Mouse (Mus musculus) spleen, adult 2 months (tissue): ENCODE data around the gene Fam189a2. TPM values are rescaled to one million over a fixed set of nuclear protein-coding genes. Genes with fewer than 3 reads are reported as not detected.

Experiments used
- DNase-seq, 2 experiments: peaks; one replicate each; pipeline versions ENCODE4 v3.0.0 to v3.0.0-alpha.2; 2012 to 2021; ENCODE audit warnings: low spot score in 2 of 2, low read depth in 1 of 2
- H3K27ac ChIP-seq: fragments of 200-500 bp; 2 replicates; pipeline ENCODE4 v1.5.1; 2012; ENCODE audit warnings: low read length, inconsistent platforms; ENCODE audit not compliant: insufficient read depth
- H3K27me3 ChIP-seq: fragments of 200-500 bp; 2 replicates; pipeline ENCODE4 v1.6.1; 2012; ENCODE audit warnings: mild to moderate bottlenecking, moderate library complexity, low read length, inconsistent platforms; ENCODE audit not compliant: control insufficient read depth, insufficient read depth
- H3K36me3 ChIP-seq: fragments of 200-500 bp; 2 replicates; pipeline ENCODE4 v1.6.1; 2012; ENCODE audit warnings: mild to moderate bottlenecking, low read length, inconsistent platforms; ENCODE audit not compliant: control insufficient read depth, insufficient read depth
- H3K4me1 ChIP-seq: fragments of 200-500 bp; 2 replicates; pipeline ENCODE4 v1.6.1; 2011; ENCODE audit warnings: inconsistent platforms; ENCODE audit not compliant: control insufficient read depth, insufficient read depth, insufficient read length
- H3K4me3 ChIP-seq: fragments of 200-500 bp; 2 replicates; pipeline ENCODE4 v1.5.1; 2011; ENCODE audit warnings: mild to moderate bottlenecking, inconsistent platforms; ENCODE audit not compliant: insufficient read depth, insufficient read length; ENCODE audit errors: extremely low read depth
- CTCF ChIP-seq: fragments of 200-500 bp; IDR thresholded peaks from 2 replicates; pipeline ENCODE4 v1.5.1; 2011; ENCODE audit warnings: mild to moderate bottlenecking, inconsistent platforms; ENCODE audit not compliant: insufficient read depth, insufficient read length, insufficient replicate concordance; ENCODE audit errors: extremely low read depth
- POLR2A ChIP-seq: fragments of 200-500 bp; IDR thresholded peaks from 2 replicates; pipeline ENCODE4 v1.6.1; 2011; ENCODE audit warnings: low read depth, low read length, inconsistent platforms
- WGBS: fragments of 180-500 bp; shearing (Covaris S2); methylation state at CpG from one replicate; pipeline ENCODE4 v1.1.7; 2018; 5-methylcytosine and 5-hydroxymethylcytosine counted together
- polyA plus RNA-seq: library from polyadenylated mRNA; depleted of rRNA; stranded (reverse); fragments of >200 nt; gene quantifications from 2 replicates; pipeline ENCODE4 v1.2.3, GENCODE M21; 2012

Gene Fam189a2
- polyA plus RNA-seq, 1 experiment: 1.8 TPM

DNA sequence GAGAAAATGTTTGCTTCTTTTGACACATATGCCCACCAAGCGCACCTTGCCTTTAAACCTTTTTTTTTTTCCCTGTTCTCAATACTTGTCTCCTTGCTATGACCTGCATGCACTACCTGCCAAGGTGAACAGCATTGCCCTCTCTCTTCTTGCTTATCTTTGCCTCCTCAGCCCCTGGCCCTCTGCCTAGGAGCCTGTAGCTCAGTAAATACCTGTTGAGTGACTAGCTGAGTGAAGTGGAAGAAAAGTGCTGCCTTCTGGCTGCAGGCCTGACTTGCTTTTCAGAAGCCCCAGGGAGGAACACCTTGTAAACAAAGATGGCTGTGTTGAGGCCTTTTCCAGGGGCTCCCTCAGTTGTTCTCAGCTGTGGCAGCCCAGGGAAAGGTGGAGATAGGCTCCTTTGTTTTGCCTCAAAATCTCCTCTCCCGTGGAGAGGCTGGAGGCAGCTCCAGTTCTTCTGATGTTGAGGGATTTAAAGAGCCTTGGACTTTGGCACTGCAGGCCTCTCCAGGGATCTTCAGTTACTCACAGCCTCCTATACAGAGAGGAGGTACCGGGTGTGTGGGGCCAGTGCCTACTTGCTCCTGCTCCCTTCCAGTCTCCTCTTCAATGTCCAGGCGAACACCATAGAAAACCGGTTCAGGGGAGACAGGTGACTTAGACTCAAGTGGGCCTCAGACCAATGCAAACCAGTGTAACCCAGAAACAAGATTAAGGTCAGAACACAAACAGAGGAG, 62.5 kb downstream of the Fam189a2 start:
- TF ChIP-seq POLR2A (no peak), CTCF (no peak)
- no peaks in the 10 kb centered on the region for H3K36me3 ChIP-seq
- DNase-seq: no peak
- 78% methylated on average over 5 of the region's 5 CpGs for WGBS
- H3K27ac ChIP-seq: no peak overlapping the region
- H3K4me1 ChIP-seq: no peaks in the 10 kb centered on the region
- H3K27me3 ChIP-seq: no peaks in the 10 kb centered on the region
- no peak overlapping the region for H3K4me3 ChIP-seq

DNA sequence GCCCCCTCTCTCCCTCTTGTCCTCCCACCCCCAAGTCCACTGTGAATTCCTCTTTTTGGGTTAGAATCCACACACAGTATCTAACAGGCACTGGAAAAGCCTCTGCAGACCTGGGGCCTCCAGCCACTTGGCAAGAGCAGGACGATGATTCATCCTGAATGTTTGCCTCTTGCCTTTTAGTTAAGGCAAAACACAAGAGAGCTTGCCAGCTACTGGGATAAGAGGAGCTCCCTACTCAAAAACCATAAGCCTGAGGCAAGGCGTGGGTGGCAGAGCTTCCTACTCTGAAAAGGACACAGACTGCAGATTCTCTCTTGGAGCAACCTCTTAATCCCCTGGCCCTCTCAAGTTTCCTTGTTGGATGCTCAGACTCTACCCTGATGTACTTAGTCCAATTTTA, 63.7 kb downstream of the Fam189a2 start:
- TF ChIP-seq CTCF (no peak), POLR2A (no peak)
- Histone ChIP-seq H3K4me1 (no peaks in the 10 kb centered on the region), H3K27ac (no peak overlapping the region), H3K4me3 (no peak overlapping the region), H3K27me3 (no peaks in the 10 kb centered on the region), H3K36me3 (no peaks in the 10 kb centered on the region)
- 73% methylated on average over 2 of the region's 2 CpGs for WGBS
- DNase-seq: no peak

DNA sequence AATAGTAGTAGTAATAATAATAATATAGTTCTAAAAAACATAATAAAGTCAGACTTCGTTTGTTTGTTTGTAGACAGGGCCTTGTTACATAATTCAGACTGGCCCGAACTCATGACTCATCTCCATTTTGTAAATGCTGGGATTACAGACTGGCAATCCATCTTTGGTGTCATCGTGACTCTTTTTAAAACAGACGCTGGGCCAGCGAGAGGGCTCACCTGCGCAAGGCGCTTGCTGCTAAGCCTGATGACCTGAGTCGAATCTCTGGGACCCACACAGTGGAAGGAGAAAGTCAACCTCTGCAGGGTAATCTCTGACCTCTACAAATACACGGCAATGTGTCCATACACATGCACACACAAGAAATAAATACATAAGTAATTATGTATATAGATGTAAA, 64.4 kb downstream of the Fam189a2 start:
- Histone ChIP-seq H3K27ac (no peak overlapping the region), H3K27me3 (no peaks in the 10 kb centered on the region), H3K36me3 (no peaks in the 10 kb centered on the region), H3K4me1 (no peaks in the 10 kb centered on the region), H3K4me3 (no peak overlapping the region)
- TF ChIP-seq CTCF (no peak), POLR2A (no peak)
- WGBS: 93% methylated on average over 9 of the region's 9 CpGs
- no peak for DNase-seq

DNA sequence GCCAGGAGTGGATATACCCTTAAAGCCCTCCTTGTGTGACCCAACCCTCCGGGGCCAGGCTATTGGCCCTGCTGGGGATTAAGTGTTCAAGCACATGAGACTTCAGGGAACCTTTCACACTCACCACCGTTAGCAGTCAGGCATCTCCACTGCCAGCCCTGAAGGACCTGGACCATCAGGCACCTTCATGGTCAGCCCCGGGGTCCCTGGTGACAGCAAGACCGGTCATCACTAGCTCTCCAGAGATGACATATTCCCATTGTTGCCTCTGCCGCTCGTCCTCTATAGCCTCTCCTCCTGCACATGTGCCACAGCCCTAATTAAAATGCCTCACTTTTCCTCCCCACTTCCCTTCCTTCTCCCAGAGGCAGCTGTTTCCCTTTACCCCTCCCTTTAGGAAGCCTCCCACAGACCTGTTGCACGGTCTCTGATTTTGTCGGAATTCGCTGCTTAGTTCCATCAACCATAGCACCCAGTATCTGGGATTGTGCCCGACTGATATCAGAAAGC, 66.4 kb downstream of the Fam189a2 start:
- H3K4me1 ChIP-seq: no peaks in the 10 kb centered on the region
- H3K36me3 ChIP-seq: no peaks in the 10 kb centered on the region
- no peak for DNase-seq
- H3K27me3 ChIP-seq: no peaks in the 10 kb centered on the region
- H3K4me3 ChIP-seq: no peak overlapping the region
- WGBS: 85% methylated on average over 10 of the region's 10 CpGs
- no peak overlapping the region for H3K27ac ChIP-seq
- no peak for TF ChIP-seq CTCF
- TF ChIP-seq POLR2A: no peak

DNA sequence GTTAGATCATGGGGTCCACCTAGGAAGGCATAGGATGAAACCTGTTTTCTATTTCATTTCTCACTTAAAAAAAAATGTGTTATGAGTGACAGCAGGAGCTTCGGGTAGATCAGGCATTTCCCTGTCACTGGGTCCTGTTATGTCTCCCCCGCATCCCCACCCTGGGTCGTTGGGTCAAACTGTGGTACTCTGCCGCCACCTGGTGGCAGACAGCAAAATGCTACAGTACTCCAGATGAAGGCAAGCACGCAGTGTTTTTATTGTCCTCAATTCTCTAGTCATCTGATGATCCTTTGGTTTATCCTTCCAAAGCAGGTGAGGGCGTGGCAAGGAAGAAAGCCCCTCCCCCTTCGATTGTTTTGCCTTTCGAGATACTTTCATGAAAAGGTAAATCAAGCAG, 69.3 kb downstream of the Fam189a2 start:
- Histone ChIP-seq H3K4me1 (no peaks in the 10 kb centered on the region), H3K27me3 (no peaks in the 10 kb centered on the region), H3K36me3 (no peaks in the 10 kb centered on the region), H3K27ac (no peak overlapping the region), H3K4me3 (no peak overlapping the region)
- WGBS: 4% methylated on average over 8 of the region's 8 CpGs
- no peak for TF ChIP-seq POLR2A
- peak; percentile 73; the same call in 1 of the 2 replicates for TF ChIP-seq CTCF
- peak in 1 of 2 experiments; percentile 26 for DNase-seq

DNA sequence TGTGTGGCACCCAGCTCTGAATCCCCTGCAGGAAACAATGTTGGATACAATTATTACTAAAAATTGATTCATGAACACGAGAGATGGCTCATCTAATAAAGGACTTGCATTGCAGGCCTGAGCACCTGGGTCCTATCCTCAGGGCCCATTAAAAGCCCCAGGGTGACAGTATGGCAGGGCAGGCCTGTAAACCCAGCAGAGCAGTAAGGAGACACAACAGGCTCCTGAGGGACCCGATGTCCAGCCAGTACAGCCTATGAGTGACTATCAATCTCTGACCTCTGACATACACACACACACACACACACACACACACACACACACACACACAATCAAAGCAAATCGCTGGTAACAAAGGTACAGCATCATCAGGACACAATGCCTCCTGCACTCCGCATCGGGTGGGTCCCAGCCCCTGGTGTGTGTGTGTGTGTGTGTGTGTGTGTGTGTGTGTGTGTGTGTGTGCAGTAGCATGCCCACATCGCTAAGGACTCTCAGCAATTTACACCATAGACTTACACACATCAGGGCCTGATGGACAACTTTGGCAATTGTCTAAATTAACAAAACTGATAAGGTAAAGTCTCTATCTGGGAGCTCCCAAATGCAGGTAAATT, 69.9 kb downstream of the Fam189a2 start:
- H3K4me1 ChIP-seq: no peaks in the 10 kb centered on the region
- no peak for DNase-seq
- no peak for TF ChIP-seq CTCF
- no peak for TF ChIP-seq POLR2A
- no peaks in the 10 kb centered on the region for H3K27me3 ChIP-seq
- no peak overlapping the region for H3K4me3 ChIP-seq
- no peak overlapping the region for H3K27ac ChIP-seq
- no peaks in the 10 kb centered on the region for H3K36me3 ChIP-seq
- 85% methylated on average over 6 of the region's 6 CpGs for WGBS

DNA sequence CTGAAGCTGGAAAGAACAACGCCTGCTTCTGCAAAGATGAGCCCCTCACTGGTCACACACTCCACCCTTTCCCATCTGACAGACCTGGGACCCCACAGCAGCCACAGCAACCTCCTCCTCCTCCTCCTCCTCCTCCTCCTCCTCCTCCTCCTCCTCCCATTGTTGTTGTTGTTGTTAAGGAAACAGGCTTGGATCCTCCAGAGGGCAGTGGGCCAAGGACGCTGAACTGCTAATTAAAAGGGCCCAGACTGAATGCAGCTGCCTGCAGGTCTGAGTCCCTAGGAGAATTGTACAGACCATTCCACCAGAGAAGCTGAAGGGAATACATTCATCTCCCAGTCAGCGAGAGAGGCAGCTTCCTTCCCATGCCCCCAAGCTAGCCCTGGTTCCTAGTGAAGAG, 70.5 kb downstream of the Fam189a2 start:
- H3K27me3 ChIP-seq: no peaks in the 10 kb centered on the region
- 82% methylated on average over 3 of the region's 3 CpGs for WGBS
- TF ChIP-seq POLR2A (no peak), CTCF (no peak)
- H3K27ac ChIP-seq: no peak overlapping the region
- no peaks in the 10 kb centered on the region for H3K4me1 ChIP-seq
- no peak for DNase-seq
- H3K4me3 ChIP-seq: no peak overlapping the region
- H3K36me3 ChIP-seq: no peaks in the 10 kb centered on the region
